Mouse (Mus musculus) hindbrain, embryonic 11.5 days (tissue): ENCODE results near the gene Pole4. TPM values are rescaled to one million over a fixed set of nuclear protein-coding genes. Genes with fewer than 3 reads are reported as not detected.

Experiments
- ATAC-seq: fragments of 200-750 bp; cut with Nextera tagmentation; 2 replicates; pipeline ENCODE4 v1.8.0; 2017; ENCODE audit warnings: mild to moderate bottlenecking, moderate TSS enrichment, moderate library complexity; ENCODE audit not compliant: low FRiP score
- DNase-seq: peaks from one replicate; pipeline ENCODE4 v3.0.0-alpha.2; 2015; ENCODE audit warnings: low spot score
- H3K27ac ChIP-seq: fragments of 300-500 bp; sonication (generic); 2 replicates; pipeline ENCODE4 v1.5.1; 2014; ENCODE audit warnings: mild to moderate bottlenecking, low read depth, low read length
- H3K27me3 ChIP-seq: fragments of 300-500 bp; sonication (generic); 2 replicates; pipeline ENCODE4 v1.6.1; 2014; ENCODE audit warnings: mild to moderate bottlenecking, low read length, moderate library complexity, mixed read lengths; ENCODE audit not compliant: control insufficient read depth, insufficient read depth
- H3K36me3 ChIP-seq: fragments of 300-500 bp; sonication (generic); 2 replicates; pipeline ENCODE4 v1.6.1; 2014; ENCODE audit warnings: mild to moderate bottlenecking, low read length, moderate library complexity, mixed read lengths; ENCODE audit not compliant: control insufficient read depth, insufficient read depth
- H3K4me1 ChIP-seq: fragments of 300-500 bp; sonication (generic); replicated peaks from 2 replicates; pipeline ENCODE4 v1.6.1; 2014; ENCODE audit warnings: low read length, mixed read lengths; ENCODE audit not compliant: control insufficient read depth, insufficient read depth
- H3K4me2 ChIP-seq: fragments of 300-500 bp; sonication (generic); replicated peaks from 2 replicates; pipeline ENCODE4 v1.6.1; 2014; ENCODE audit warnings: mild to moderate bottlenecking, low read depth, low read length
- H3K4me3 ChIP-seq: fragments of 300-500 bp; sonication (generic); 2 replicates; pipeline ENCODE4 v1.5.1; 2014; ENCODE audit warnings: low read depth, low read length
- H3K9ac ChIP-seq: fragments of 300-500 bp; sonication (generic); 2 replicates; pipeline ENCODE4 v1.6.1; 2014; ENCODE audit warnings: low read depth, low read length
- H3K9me3 ChIP-seq: fragments of 300-500 bp; sonication (generic); 2 replicates; pipeline ENCODE4 v1.6.1; 2016; ENCODE audit warnings: low read length; ENCODE audit not compliant: control insufficient read depth
- WGBS: fragments of 180-500 bp; shearing (Covaris S2); extraction: QIAGEN DNeasy Blood & Tissue Kit; methylation state at CpG from one replicate; pipeline ENCODE4 v1.1.7; 2014; 5-methylcytosine and 5-hydroxymethylcytosine counted together
- polyA plus RNA-seq: library from polyadenylated mRNA; unstranded; fragments of >200 nt; fragmentation: Nextera tagmentation; extraction: Ambion mirVana; gene quantifications from 2 replicates; pipeline ENCODE4 v1.2.1, GENCODE M21; 2014

Gene Pole4
- polyA plus RNA-seq, 1 experiment from 2014 or later: 107 TPM

DNA sequence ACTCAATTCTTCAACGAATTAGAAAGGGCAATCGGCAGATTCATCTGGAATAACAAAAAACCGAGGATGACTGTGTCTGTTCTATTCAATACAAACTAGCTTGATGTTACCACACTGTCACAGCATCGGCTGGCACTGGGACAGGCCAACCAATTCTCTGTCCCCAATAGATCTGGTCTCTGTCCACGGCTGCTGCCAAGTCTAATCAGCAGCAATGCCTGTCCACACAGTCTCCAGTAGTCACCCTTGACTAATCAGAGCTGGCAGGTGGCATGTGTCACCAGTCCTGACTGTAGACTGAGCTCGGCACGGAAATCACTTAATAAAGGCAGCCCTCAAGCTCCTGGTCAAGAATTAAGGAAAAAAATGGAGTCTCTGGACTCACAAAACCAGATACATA is 115.8 kb downstream of the Pole4 start:
- Histone ChIP-seq H3K36me3 (no peaks in the 10 kb centered on the region), H3K27me3 (no peaks in the 10 kb centered on the region), H3K27ac (no peak overlapping the region), H3K4me3 (no peak overlapping the region), H3K4me2 (no peak overlapping the region), H3K9ac (no peak overlapping the region), H3K9me3 (no peaks in the 10 kb centered on the region), H3K4me1 (no peaks in the 10 kb centered on the region)
- ATAC-seq: no peak
- 91% methylated on average over 7 of the region's 7 CpGs for WGBS
- no peak for DNase-seq

DNA sequence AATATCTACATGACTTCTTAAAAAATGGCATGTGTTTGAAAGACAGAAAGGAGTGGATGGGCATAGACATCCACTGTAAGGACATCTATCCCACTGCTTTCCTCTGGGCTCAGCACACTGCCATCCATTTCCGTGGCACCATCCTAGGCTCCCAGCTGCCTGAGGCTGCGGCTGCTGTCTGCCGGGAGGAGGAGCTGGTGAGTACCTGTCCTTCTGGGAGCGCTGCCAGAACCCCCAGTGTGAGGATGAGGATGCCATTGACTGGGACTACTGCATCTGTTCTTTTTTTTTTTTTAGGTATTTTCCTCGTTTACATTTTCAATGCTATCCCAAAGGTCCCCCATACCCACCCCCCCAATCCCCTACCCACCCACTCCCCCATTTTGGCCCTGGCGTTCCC is 119.8 kb downstream of the Pole4 start:
- ATAC-seq: no peak
- H3K4me1 ChIP-seq: no peaks in the 10 kb centered on the region
- no peak overlapping the region for H3K9ac ChIP-seq
- H3K4me3 ChIP-seq: no peak overlapping the region
- 71% methylated on average over 5 of the region's 6 CpGs for WGBS
- H3K9me3 ChIP-seq: no peaks in the 10 kb centered on the region
- H3K27me3 ChIP-seq: no peaks in the 10 kb centered on the region
- H3K36me3 ChIP-seq: no peaks in the 10 kb centered on the region
- no peak overlapping the region for H3K27ac ChIP-seq
- no peak overlapping the region for H3K4me2 ChIP-seq
- DNase-seq: no peak

DNA sequence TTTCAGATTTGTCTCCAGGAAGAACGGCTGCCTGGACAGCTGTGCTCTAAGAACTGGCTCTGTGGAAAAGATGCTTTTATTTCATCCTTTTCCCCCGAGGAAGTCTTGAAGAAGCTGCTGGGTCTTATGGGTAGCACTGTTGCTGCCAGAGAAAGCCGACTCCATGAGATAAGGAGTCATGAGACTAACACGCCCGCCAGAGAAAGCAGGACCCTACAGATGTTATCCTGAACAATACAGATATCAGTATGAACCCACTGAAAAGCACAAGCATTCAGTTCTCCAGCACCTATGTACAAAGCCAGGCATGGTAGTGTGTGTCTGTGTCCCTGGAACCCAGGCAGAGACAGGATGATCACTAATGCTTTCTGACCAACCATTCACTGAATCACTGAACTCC is 129.7 kb downstream of the Pole4 start:
- H3K9me3 ChIP-seq: no peaks in the 10 kb centered on the region
- H3K4me1 ChIP-seq: no peaks in the 10 kb centered on the region
- DNase-seq: no peak
- WGBS: 90% methylated on average over 5 of the region's 5 CpGs
- no peak overlapping the region for H3K4me3 ChIP-seq
- no peak for ATAC-seq
- no peak overlapping the region for H3K9ac ChIP-seq
- H3K27me3 ChIP-seq: no peaks in the 10 kb centered on the region
- H3K4me2 ChIP-seq: no peak overlapping the region
- no peak overlapping the region for H3K27ac ChIP-seq
- no peaks in the 10 kb centered on the region for H3K36me3 ChIP-seq

Other genes with a start within 250 kb of the Pole4 start
- gene Hk2, start 69.1 kb upstream of the Pole4 start, polyA plus RNA-seq: 16.2 and 18.7 TPM in 2 replicates
- 1.7 and 2.0 TPM in 2 replicates for gene Sema4f, start 234.4 kb upstream of the Pole4 start, polyA plus RNA-seq
- gene M1ap, start 241.5 kb upstream of the Pole4 start, polyA plus RNA-seq: 0.22 TPM in 1 of 2 replicates, not detected in the other